Mouse (Mus musculus) testis, adult 2 months (tissue): Measurements from ENCODE around the gene Cobll1. TPM values are rescaled to one million over a fixed set of nuclear protein-coding genes. Genes with fewer than 3 reads are reported as not detected.

Experiments used
- H3K27ac ChIP-seq: fragments of 200-500 bp; 2 replicates; pipeline ENCODE4 v1.5.1; 2012; ENCODE audit warnings: low read depth, low read length; ENCODE audit not compliant: control insufficient read depth, insufficient read depth
- H3K27me3 ChIP-seq: fragments of 200-500 bp; 2 replicates; pipeline ENCODE4 v1.6.1; 2012; ENCODE audit warnings: mild to moderate bottlenecking, low read length, moderate library complexity; ENCODE audit not compliant: control insufficient read depth, insufficient read depth
- H3K36me3 ChIP-seq: fragments of 200-500 bp; 2 replicates; pipeline ENCODE4 v1.6.1; 2012; ENCODE audit warnings: mild to moderate bottlenecking, low read length; ENCODE audit not compliant: control insufficient read depth, insufficient read depth
- H3K4me1 ChIP-seq: fragments of 200-500 bp; 2 replicates; pipeline ENCODE4 v1.6.1; 2012; ENCODE audit warnings: low read length; ENCODE audit not compliant: control insufficient read depth, insufficient read depth
- H3K4me3 ChIP-seq: fragments of 200-500 bp; 2 replicates; pipeline ENCODE4 v1.5.1; 2012; ENCODE audit warnings: low read depth, mild to moderate bottlenecking, low read length, moderate library complexity, mixed read lengths; ENCODE audit not compliant: control insufficient read depth
- CTCF ChIP-seq: fragments of 200-500 bp; IDR thresholded peaks from 2 replicates; pipeline ENCODE4 v1.5.1; 2012; ENCODE audit warnings: low read depth, mild to moderate bottlenecking, inconsistent platforms, low read length, moderate library complexity; ENCODE audit not compliant: control insufficient read depth, insufficient read depth, insufficient replicate concordance
- POLR2A ChIP-seq: fragments of 200-500 bp; IDR thresholded peaks from 2 replicates; pipeline ENCODE4 v1.6.1; 2012; ENCODE audit warnings: low read depth, mild to moderate bottlenecking, inconsistent platforms, low read length, moderate library complexity; ENCODE audit not compliant: control insufficient read depth
- polyA plus RNA-seq: library from polyadenylated mRNA; depleted of rRNA; stranded (reverse); fragments of >200 nt; gene quantifications from 2 replicates; pipeline ENCODE4 v1.2.3, GENCODE M21; 2012

The Cobll1 gene
- polyA plus RNA-seq, 1 experiment, result 3.6 TPM

DNA sequence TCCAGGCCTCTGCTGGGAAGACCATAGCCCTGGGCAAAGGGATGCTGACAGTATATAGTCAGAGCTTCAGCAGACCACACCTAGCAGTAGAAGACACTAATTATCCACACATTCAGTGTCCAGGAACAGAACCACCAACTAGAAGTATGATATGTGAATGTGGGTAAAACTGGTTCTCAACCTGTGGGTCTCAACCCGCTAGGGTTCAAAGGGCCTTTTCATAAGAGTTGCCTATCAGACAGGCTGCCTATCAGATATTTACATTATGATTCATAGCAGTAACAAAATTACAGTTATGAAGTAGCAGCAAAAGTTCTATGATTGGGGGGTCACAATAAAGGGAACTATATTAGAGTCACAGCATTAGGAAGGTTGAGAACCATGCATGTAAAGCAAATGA lies 24.6 kb downstream of the Cobll1 start:
- Histone ChIP-seq H3K4me3 (no peak overlapping the region), H3K4me1 (peaks cover 3% of the 10 kb centered on the region; the same call in 1 of the 2 replicates), H3K27ac (no peak overlapping the region), H3K36me3 (no peaks in the 10 kb centered on the region), H3K27me3 (no peaks in the 10 kb centered on the region)
- TF ChIP-seq CTCF, result no peak

DNA sequence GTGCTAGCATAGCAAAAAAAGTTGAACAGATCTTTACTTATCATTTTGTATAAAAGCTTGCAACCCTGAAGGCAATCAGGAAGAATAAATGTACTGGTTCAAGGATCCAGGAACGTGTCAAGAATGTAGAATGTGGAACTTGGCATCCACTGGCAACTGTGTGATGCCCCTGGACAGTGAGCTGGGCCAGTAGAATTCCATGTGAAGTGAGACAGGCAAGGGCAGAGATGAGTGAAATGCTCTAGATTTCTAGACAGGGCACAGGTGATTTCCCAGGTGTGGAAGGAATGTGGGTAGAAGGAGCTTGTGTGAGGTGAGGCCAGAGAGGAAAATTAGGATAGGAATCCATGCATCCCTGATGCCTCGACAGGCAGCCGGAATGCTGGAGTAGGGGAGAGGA lies 25.5 kb downstream of the Cobll1 start:
- Histone ChIP-seq H3K27me3 (no peaks in the 10 kb centered on the region), H3K36me3 (no peaks in the 10 kb centered on the region), H3K4me1 (peaks cover 3% of the 10 kb centered on the region; the same call in 1 of the 2 replicates), H3K4me3 (no peak overlapping the region), H3K27ac (no peak overlapping the region)
- TF ChIP-seq POLR2A, result no peak
- TF ChIP-seq CTCF, result no peak

GRCm38 (mm10) chr2:65211620-65212019 lies 27.6 kb downstream of the Cobll1 start:
- no peak for TF ChIP-seq CTCF
- no peak for TF ChIP-seq POLR2A
- peaks cover 3% of the 10 kb centered on the region; the same call in 1 of the 2 replicates for H3K4me1 ChIP-seq
- no peak overlapping the region for H3K27ac ChIP-seq
- no peaks in the 10 kb centered on the region for H3K36me3 ChIP-seq
- H3K4me3 ChIP-seq, result no peak overlapping the region
- no peaks in the 10 kb centered on the region for H3K27me3 ChIP-seq

DNA sequence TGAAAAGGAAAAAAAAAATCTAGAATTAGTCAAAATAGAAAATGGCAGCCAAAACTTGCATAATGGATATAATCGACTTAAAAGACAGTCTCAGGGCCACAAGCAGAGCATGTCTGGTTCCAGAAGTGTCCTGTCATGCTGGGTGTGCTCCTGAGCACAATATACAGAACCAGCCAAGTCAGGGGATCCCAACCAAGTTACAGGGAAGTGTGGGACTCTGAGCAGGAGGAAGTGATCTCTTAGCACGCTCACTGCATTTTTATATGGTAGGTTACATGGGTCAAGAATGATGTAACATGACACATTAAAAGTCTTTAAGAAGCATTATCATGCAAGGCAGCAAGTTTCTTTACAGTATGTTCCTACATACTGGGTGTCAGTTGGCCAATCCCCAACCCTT lies 31.5 kb downstream of the Cobll1 start:
- Histone ChIP-seq H3K36me3 (no peaks in the 10 kb centered on the region), H3K27me3 (no peaks in the 10 kb centered on the region), H3K4me1 (no peaks in the 10 kb centered on the region), H3K4me3 (no peak overlapping the region), H3K27ac (no peak overlapping the region)
- TF ChIP-seq POLR2A (no peak), CTCF (no peak)

GRCm38 (mm10) chr2:65203699-65204098 lies 35.5 kb downstream of the Cobll1 start:
- Histone ChIP-seq H3K27ac (no peak overlapping the region), H3K36me3 (no peaks in the 10 kb centered on the region), H3K27me3 (no peaks in the 10 kb centered on the region), H3K4me1 (no peaks in the 10 kb centered on the region), H3K4me3 (no peak overlapping the region)
- no peak for TF ChIP-seq CTCF
- no peak for TF ChIP-seq POLR2A

DNA sequence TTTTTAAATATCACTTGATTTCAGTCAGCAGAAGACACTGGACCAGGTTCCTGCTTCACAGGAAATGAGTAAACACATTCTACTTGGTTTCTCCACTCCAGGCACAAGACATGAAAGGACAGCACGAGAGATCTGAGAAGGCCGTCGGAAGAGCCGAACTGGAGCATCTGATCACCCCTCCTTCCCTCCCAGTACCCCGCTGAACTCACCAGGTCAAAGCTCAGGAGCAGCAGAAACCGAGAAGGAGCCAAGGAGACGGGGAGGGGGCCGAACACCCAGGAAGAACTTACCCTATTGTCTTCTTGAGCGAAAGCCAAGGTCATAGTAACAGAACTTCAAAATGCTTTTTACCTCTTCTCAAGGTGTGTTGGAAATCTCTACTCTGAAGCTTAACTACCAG lies 39.5 kb downstream of the Cobll1 start:
- H3K4me3 ChIP-seq, result no peak overlapping the region
- no peaks in the 10 kb centered on the region for H3K36me3 ChIP-seq
- H3K4me1 ChIP-seq, result no peaks in the 10 kb centered on the region
- H3K27ac ChIP-seq, result no peak overlapping the region
- no peak for TF ChIP-seq CTCF
- TF ChIP-seq POLR2A, result no peak
- no peaks in the 10 kb centered on the region for H3K27me3 ChIP-seq

DNA sequence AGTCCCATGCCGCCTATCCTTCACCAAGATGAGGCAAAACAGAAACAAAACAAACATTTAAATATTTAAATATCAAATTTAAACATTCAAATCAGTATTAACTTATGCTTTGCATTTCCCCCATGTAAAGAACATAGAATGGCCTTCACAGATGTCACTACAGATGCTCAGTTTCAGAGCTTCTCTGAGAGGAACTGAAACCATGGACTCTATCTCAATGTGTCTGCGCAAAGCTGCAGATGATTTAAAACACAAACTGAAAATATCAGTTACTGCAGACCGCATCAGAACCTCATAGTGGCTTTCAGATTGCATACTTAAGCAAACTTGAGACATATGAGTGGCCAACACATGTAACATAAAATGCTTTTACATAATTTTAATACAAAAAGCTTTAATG lies 40.6 kb downstream of the Cobll1 start:
- H3K36me3 ChIP-seq, result no peaks in the 10 kb centered on the region
- H3K4me1 ChIP-seq, result no peaks in the 10 kb centered on the region
- no peak overlapping the region for H3K27ac ChIP-seq
- no peaks in the 10 kb centered on the region for H3K27me3 ChIP-seq
- TF ChIP-seq POLR2A (no peak), CTCF (no peak)
- H3K4me3 ChIP-seq, result no peak overlapping the region

DNA sequence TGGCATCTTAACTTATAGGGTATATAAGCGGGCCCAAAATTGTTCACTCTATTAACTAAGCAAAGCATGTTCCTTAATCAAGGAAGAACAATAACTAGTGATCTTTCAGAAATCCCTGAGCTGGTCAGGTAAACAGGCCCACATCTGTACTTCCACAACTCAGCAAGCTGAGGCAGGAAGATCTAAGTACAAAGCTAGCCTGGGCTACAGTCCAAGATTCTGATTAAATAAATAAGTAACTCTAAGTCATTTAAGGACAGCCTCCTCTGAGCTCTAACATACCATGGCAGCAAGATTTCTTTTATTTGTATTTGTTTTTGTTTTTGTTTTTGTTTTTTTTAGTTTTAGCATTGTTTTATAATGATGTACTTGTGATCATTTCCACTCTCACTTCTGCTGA lies 42.2 kb downstream of the Cobll1 start:
- no peak for TF ChIP-seq CTCF
- TF ChIP-seq POLR2A, result no peak
- H3K27ac ChIP-seq, result no peak overlapping the region
- no peaks in the 10 kb centered on the region for H3K4me1 ChIP-seq
- no peaks in the 10 kb centered on the region for H3K27me3 ChIP-seq
- H3K4me3 ChIP-seq, result no peak overlapping the region
- H3K36me3 ChIP-seq, result no peaks in the 10 kb centered on the region
